Mouse (Mus musculus) skeletal muscle tissue, adult 2 months (tissue): ENCODE data around the gene Fyb.
A peak's percentile ranks its signal among the peaks of the same experiment; 100 is the strongest.

ENCODE experiments used
- DNase-seq: peaks from one replicate; pipeline ENCODE4 v3.0.0-alpha.2; 2012; ENCODE audit warnings: low read depth, low spot score

Gene Fyb

GRCm38 (mm10) chr15:6522653-6523167 lies at the start of gene Fyb:
Fyb (plus strand) TSS chr15:6522853.
- no peak for DNase-seq

- no peak for DNase-seq
Observed at GRCm38 (mm10) chr15:6483561-6483960, 39.1 kb upstream of the Fyb start.

- peak; percentile 10 for DNase-seq
Observed at GRCm38 (mm10) chr15:6492386-6492785, 30.3 kb upstream of the Fyb start.

- no peak for DNase-seq
Observed at GRCm38 (mm10) chr15:6498396-6499070, 24.1 kb upstream of the Fyb start.

- peak; percentile 15 for DNase-seq
Observed at GRCm38 (mm10) chr15:6500787-6501186, 21.9 kb upstream of the Fyb start.

GRCm38 (mm10) chr15:6517525-6517924 lies 5.1 kb upstream of the Fyb start:
- DNase-seq: no peak

- no peak for DNase-seq
Observed at GRCm38 (mm10) chr15:6519417-6520255, 3.0 kb upstream of the Fyb start.

- no peak for DNase-seq
Observed at GRCm38 (mm10) chr15:6520505-6521155, 2.0 kb upstream of the Fyb start.

GRCm38 (mm10) chr15:6524801-6525200 lies 2.1 kb downstream of the Fyb start:
- DNase-seq: no peak

- no peak for DNase-seq
Observed at GRCm38 (mm10) chr15:6525386-6525785, 2.7 kb downstream of the Fyb start.

GRCm38 (mm10) chr15:6533858-6534343 lies 11.2 kb downstream of the Fyb start:
- DNase-seq: no peak

- DNase-seq: no peak
Observed at GRCm38 (mm10) chr15:6534592-6534991, 11.9 kb downstream of the Fyb start.

- no peak for DNase-seq
Observed at GRCm38 (mm10) chr15:6539639-6540338, 17.1 kb downstream of the Fyb start.

- DNase-seq: no peak
Observed at GRCm38 (mm10) chr15:6548911-6549310, 26.3 kb downstream of the Fyb start.

GRCm38 (mm10) chr15:6551875-6552274 lies 29.2 kb downstream of the Fyb start:
- no peak for DNase-seq

GRCm38 (mm10) chr15:6554742-6555141 lies 32.1 kb downstream of the Fyb start:
- DNase-seq: no peak

GRCm38 (mm10) chr15:6555536-6555935 lies 32.9 kb downstream of the Fyb start:
- no peak for DNase-seq

- DNase-seq: no peak
Observed at GRCm38 (mm10) chr15:6556272-6556671, 33.6 kb downstream of the Fyb start.

- DNase-seq: no peak
Observed at GRCm38 (mm10) chr15:6556911-6557310, 34.3 kb downstream of the Fyb start.

- no peak for DNase-seq
Observed at GRCm38 (mm10) chr15:6557552-6557951, 34.9 kb downstream of the Fyb start.

- no peak for DNase-seq
Observed at GRCm38 (mm10) chr15:6559188-6559587, 36.5 kb downstream of the Fyb start.
